Mouse (Mus musculus) left cerebral cortex, postnatal 10 days (tissue): ENCODE measurements around the gene Il16. TPM values are rescaled to one million over a fixed set of nuclear protein-coding genes. Genes with fewer than 3 reads are reported as not detected.

Experiments
- DNase-seq, 2 experiments: peaks; one replicate each; pipeline ENCODE4 v3.0.0; 2021 to 2022; ENCODE audit warnings: low spot score in 2 of 2, mixed read lengths in 1 of 2; ENCODE audit errors: extremely low spot score in 1 of 2
- intact Hi-C: fragments of 180-260 bp; cut with DNase I; formaldehyde crosslinking; loops from one replicate; pipeline ENCODE4 v1.15.1; 2025
- total RNA-seq, 2 experiments: library from RNA; stranded (reverse); gene quantifications; 2 replicates each; pipeline ENCODE4 v1.2.3; 2021

Gene Il16
- total RNA-seq, 2 experiments from 2014 or later: 2.4 to 2.7 TPM

DNA sequence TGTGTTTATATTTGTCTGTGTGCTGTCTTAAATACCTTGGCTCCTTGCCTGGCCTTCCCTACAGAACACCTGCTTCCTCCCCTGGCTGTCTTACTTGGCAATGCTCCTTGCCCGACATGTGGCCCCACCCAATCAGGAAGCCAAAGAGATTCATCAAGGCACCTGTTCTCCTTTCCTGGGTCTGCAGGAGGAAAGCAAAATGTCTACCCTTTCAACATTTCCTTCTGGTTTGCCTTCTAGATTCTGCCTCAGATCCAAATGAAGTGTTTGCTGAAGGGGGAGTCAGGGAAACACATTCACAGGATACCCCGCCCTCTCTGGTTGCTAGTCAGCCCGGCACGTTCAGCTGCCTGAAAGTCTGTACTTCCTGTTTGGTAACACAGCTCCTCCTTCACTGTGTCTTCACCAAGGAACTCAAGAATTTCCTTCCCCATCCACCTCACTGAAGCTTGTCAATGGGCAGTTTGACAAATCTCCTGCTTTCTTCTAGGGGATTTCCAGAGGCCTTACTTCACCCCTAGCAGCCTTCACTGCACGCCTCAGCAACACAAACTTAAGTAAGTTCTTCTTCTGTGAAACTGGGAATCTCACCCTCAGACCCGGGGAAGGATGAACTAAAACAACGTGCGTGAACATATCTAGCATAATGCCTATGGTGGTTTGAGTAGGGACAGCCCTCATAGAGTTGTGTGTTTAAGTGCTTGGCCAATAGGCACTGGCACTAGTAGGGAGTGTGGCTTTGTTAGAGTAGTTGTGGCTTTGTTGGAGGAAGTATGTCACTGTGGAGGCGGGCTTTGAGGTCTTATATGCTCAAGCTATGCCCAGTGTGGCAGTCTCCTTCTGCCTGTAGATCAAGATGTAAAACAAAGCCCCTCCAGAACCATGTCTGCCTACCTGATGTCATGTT is 86.1 kb downstream of the Il16 start:
- intact Hi-C loops: loop anchor here (10.0 kb wide), 2 partner anchors 145 to 425 kb away; partner anchors contain the start of gene Cemip
- DNase-seq: peak in 1 of 2 experiments; percentile 69

DNA sequence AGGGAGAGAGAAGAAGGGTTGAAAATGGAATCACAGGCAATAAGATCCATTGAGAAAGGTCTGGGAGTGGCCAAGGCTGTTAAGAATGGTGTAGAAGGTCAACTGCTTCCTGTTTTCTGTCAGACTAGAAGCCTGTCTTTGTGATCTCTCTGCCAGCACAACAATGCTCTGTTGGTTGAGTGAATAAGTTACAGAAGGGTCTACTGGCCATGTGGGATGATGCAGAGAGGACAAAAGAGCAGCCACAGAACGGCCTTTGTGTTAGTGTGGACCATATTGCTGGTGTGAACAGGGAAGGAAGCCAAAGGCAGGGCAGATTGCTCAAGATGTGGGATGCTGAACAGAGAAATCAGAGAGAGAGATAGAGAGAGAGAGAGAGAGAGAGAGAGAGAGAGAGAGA is 86.8 kb downstream of the Il16 start:
- no peak for DNase-seq
- intact Hi-C loops: no loop called here

GRCm38 (mm10) chr7:83654938-83655630 is 90.4 kb downstream of the Il16 start:
- peak in 1 of 2 experiments; percentile 56 for DNase-seq
- intact Hi-C loops: no loop called here

DNA sequence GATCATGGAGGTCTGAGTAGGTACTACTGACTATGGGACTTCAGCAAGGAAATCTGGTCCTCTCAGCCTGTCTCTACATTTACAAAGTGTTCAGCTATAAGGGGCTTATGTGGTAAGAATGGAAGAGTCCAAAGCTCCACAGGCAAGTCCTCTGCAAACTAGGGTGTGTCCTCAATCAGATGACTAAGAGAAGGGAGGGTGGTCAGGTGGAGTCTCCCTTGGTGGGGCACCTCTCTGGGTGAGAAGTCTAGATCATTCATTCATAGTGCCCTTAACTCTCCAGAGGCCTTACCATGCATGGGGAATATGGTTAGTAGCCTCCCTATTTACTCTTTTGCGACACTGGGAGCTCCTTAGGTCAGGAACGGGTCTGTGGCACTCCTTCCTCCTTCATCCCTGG is 91.3 kb downstream of the Il16 start:
- DNase-seq: no peak

GRCm38 (mm10) chr7:83653605-83654051 is 91.9 kb downstream of the Il16 start:
- no peak for DNase-seq
- intact Hi-C loops: no loop called here

More for the DNA sequence above, 91.3 kb downstream of the Il16 start:
- intact Hi-C loops: no loop called here

DNA sequence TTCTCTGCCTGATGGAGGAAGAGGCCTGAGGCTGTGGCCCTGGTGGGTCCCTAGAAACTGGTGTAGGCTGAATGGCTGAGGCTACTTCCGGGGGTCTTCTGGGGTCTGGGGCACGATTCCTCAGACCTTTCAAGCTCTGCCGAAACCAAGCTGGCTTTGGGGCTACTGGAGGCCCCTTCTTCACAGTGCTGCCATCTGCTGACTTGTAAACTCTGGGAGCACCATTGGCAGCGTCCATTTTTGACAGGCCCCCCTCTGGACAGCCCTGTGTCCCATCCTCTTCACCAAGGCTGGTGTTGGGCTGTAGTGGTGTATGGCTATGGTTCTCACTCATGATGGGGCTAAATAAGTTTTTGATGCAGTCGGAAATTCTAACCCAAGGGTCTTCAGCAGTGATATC is 93.0 kb downstream of the Il16 start:
- no peak for DNase-seq
- intact Hi-C loops: no loop called here

- intact Hi-C loops: no loop called here
- DNase-seq: no peak
These were observed 94.9 kb downstream of the Il16 start for GRCm38 (mm10) chr7:83650638-83651037.

DNA sequence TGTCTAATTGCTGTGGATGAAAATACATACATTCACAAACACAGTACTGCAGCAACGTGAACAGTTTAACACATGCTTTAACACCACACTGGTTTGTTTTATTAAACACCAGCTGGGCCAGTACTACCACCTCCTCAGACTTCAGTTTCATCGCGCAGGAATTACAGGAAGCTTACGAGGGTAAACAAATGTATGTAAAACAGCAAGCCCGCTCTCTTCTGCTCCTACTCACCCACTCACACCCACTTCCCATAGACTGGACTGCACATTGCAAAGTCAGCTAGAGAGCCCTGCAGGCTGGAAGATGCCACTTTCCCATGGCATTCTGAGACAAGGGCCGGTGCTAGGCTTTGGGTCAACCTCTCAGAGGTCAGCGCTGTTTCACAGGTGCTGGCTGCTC is 96.7 kb downstream of the Il16 start:
- peak in 1 of 2 experiments; percentile 25 for DNase-seq

DNA sequence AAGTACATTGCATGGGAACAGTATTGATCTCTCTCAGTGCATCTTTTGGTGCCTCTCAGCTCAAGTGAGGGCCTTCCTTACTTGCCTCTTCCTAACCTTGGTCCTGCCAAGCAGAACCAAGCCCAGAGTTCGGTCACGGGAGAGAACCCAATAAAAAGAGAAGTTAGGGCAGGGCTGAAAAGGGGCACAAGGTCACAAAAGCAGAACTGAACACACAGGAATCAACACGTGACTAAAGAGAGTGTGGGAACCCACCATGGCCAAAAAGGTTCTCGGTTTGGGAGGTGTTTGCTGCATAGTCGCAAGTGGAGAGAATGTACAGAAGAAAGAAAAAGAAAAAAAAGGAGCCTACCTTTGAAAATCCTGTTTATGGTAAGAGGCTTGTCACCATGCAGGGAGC is 100.0 kb downstream of the Il16 start:
- intact Hi-C loops: no loop called here
- no peak for DNase-seq

More for the DNA sequence above, 96.7 kb downstream of the Il16 start:
- intact Hi-C loops: no loop called here

- intact Hi-C loops: no loop called here
- no peak for DNase-seq
These were observed 100.8 kb downstream of the Il16 start for GRCm38 (mm10) chr7:83644761-83645160.

DNA sequence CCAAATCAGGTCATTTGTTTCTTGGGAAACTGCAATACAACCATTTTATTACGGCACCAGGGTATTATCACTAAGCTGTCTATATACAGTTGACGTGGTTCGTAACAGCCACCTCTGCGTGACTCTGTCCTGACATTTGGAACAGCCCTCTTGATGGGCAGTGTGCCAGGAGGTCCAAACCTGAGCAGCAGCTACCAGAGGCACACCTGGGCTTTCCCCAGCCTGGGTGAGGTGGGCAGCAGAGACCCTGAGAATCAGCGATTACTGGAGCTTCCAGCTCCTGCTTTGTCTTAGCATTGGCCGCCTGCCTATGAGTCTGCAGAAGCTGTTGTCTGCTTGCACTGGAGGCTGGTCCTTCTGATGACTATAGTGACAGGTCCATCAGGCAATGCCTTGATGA is 101.9 kb downstream of the Il16 start:
- intact Hi-C loops: no loop called here
- DNase-seq: no peak

GRCm38 (mm10) chr7:83641163-83641562 is 104.4 kb downstream of the Il16 start:
- DNase-seq: no peak
- intact Hi-C loops: no loop called here

DNA sequence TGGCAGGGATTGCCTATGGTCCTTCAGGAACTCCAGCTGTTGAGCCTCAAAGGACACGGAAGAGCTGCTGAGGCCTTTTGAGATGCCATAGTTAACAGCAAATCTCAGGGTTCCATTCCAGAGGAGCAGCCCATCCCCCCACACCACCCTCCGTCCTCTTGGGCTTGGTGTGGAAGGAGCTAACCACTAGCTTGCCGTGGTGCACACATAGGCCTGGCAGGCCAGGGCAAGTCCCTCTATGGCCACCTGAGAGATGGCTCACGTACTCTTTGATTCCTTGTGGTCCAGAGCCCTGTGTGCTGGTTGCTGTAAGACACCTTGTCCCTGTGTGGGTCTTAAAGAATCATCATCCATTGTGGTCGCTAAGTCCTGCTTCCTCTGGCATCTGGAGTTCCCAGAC is 104.9 kb downstream of the Il16 start:
- intact Hi-C loops: no loop called here
- DNase-seq: no peak

DNA sequence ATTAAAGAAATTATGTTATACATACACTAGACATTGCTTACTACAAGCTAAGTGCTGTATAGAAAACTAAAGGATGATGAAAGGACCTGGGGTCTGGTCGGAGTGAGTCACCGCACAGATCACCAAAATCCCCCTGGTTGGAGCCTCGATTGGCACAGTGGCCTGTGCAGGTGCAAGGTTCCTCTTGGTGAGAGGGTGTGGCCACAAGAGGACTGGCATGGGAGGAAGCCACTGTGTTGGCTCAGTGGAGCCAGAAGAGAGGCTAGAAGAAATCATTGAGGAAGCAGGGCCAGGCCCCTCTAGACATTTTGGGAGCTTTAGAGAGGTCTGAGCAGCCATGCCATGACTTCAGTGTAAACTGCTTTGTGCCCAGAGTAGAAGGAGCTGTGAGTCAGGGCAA is 106.4 kb downstream of the Il16 start:
- DNase-seq: no peak
- intact Hi-C loops: no loop called here

DNA sequence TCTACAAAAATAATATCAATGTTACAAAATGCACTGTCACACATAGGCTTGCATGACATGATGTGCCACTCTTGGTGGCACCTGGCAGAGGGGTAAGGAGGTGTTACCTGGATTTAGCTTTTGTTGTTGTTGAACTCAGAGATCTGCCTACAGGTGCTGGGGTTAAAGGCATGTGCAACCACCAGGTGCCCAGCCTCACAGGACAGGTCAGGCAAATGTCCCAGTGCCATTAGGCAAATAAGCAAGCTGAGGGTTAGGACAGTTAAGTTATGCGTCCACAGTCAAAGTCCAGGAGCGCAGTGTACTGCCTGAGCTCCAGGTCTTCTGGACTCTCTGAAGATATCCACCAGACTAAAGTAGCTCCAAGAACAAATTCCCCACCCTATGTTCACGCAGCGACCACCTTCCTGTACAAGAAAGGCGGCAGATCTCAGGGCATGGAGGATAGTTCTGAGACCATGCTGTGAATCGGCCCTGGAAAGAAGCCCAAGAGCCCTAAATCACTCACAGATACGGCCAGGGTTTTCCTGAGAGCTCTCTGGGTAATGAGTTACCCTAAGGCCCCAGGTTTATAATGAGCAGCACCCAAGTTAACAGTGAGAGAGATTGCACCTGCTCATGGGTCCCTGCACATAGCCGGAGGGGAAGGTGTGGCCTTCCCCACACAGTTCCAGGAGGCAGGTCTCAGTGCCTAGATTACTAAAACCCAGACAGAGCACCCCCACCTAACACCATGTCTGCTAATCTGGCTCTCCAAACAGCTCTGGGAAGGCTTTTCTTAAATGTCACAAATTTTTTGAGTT is 107.5 kb downstream of the Il16 start:
- no peak for DNase-seq
- intact Hi-C loops: no loop called here

- intact Hi-C loops: no loop called here
- DNase-seq: no peak
These were observed 109.1 kb downstream of the Il16 start for GRCm38 (mm10) chr7:83636425-83636824.

GRCm38 (mm10) chr7:83635726-83636125 is 109.8 kb downstream of the Il16 start:
- DNase-seq: no peak
- intact Hi-C loops: no loop called here

DNA sequence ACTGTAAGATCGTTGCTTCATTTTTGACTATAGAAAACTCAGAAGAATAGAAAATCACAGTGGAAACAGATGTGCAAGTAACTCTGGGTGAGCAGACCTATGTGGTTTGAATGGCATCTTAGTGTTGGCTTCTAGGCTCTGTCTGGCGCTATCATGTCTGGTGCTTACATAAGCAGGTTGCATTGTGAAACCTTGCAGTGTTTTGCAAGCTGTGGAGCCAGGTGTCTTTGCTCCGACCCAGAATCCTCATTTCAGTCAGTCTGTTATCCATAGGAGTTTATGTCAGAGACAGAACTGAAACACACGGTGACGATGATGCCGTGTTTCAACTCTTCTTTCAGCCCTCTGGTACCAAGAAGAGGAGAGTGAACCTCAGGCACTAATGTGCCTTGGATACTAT is 111.7 kb downstream of the Il16 start:
- no peak for DNase-seq
- intact Hi-C loops: no loop called here

- intact Hi-C loops: no loop called here
- DNase-seq: no peak
These were observed 112.8 kb downstream of the Il16 start for GRCm38 (mm10) chr7:83632682-83633120.
